Mouse (Mus musculus) MEL (cell line): Measurements from ENCODE around the gene Ep400. TPM values are rescaled to one million over a fixed set of nuclear protein-coding genes. Genes with fewer than 3 reads are reported as not detected.
A peak's percentile ranks its signal among the peaks of the same experiment; 100 is the strongest.

Source experiments
- DNase-seq: peaks from one replicate; pipeline ENCODE4 v3.0.0; 2011; ENCODE audit warnings: low read depth, low spot score
- H3K27ac ChIP-seq: 2 replicates; pipeline ENCODE4 v1.5.1; 2012; ENCODE audit warnings: low read depth, mild to moderate bottlenecking, control low read depth, low read length, moderate library complexity; ENCODE audit not compliant: control insufficient read depth
- H3K27me3 ChIP-seq, 2 experiments: fragments of 150-350 bp in 1 of 2; sonication (generic) in 1 of 2; 2 replicates each; pipeline ENCODE4 v1.6.1; 2012; ENCODE audit warnings: low read length in 2 of 2, mild to moderate bottlenecking in 2 of 2, improper control_type of control experiment in 1 of 2, moderate library complexity in 1 of 2; ENCODE audit not compliant: insufficient read depth in 2 of 2, control insufficient read depth in 1 of 2
- H3K36me3 ChIP-seq, 2 experiments: 2 replicates each; pipeline ENCODE4 v1.6.1; 2012 to 2014; ENCODE audit warnings: low read length in 2 of 2, improper control_type of control experiment in 1 of 2, inconsistent platforms in 1 of 2, mild to moderate bottlenecking in 1 of 2; ENCODE audit not compliant: insufficient read depth in 2 of 2, control insufficient read depth in 1 of 2
- H3K4me1 ChIP-seq, 2 experiments: fragments of 150-350 bp in 1 of 2; sonication (generic) in 1 of 2; 2 replicates each; pipeline ENCODE4 v1.6.1; 2012; ENCODE audit warnings: low read length in 2 of 2, improper control_type of control experiment in 1 of 2, mild to moderate bottlenecking in 1 of 2; ENCODE audit not compliant: insufficient read depth in 2 of 2, control insufficient read depth in 1 of 2
- H3K4me3 ChIP-seq, 2 experiments: fragments of 150-350 bp in 1 of 2; sonication (generic) in 1 of 2; 2 replicates each; pipeline ENCODE4 v1.5.1; 2012; ENCODE audit warnings: low read depth in 2 of 2, low read length in 2 of 2, mild to moderate bottlenecking in 2 of 2, moderate library complexity in 2 of 2, control low read depth in 1 of 2, improper control_type of control experiment in 1 of 2; ENCODE audit not compliant: control insufficient read depth in 1 of 2, insufficient read depth in 1 of 2
- H3K79me2 ChIP-seq: 2 replicates; pipeline ENCODE4 v1.6.1; 2012; ENCODE audit warnings: mild to moderate bottlenecking, low read length, moderate library complexity; ENCODE audit not compliant: control insufficient read depth, poor library complexity, insufficient read depth
- H3K9ac ChIP-seq: 2 replicates; pipeline ENCODE4 v1.6.1; 2012; ENCODE audit warnings: low read depth, mild to moderate bottlenecking, control low read depth, low read length, moderate library complexity; ENCODE audit not compliant: control insufficient read depth, poor library complexity, severe bottlenecking
- H3K9me3 ChIP-seq: fragments of 150-350 bp; sonication (generic); replicated peaks from 2 replicates; pipeline ENCODE4 v1.6.1; 2012; ENCODE audit warnings: mild to moderate bottlenecking, low read length, improper control_type of control experiment, moderate library complexity; ENCODE audit not compliant: insufficient read depth
- E2F4 ChIP-seq: IDR thresholded peaks from 2 replicates; pipeline ENCODE4 v1.6.1; 2011; ENCODE audit warnings: low read depth, low read length, improper control_type of control experiment, borderline replicate concordance
- EP300 ChIP-seq, 2 experiments: IDR thresholded peaks; 2 replicates each; pipeline ENCODE4 v1.6.1; 2011; ENCODE audit warnings: improper control_type of control experiment in 2 of 2, low read length in 2 of 2, low read depth in 1 of 2, mild to moderate bottlenecking in 1 of 2
- GABPA ChIP-seq: IDR thresholded peaks from 2 replicates; pipeline ENCODE4 v1.6.1; 2012; ENCODE audit warnings: low read depth, mild to moderate bottlenecking, inconsistent platforms, low read length, improper control_type of control experiment, moderate library complexity
- GATA1 ChIP-seq: IDR thresholded peaks from 2 replicates; pipeline ENCODE4 v1.6.1; 2011; ENCODE audit warnings: low read depth, low read length, improper control_type of control experiment
- HCFC1 ChIP-seq: IDR thresholded peaks from 2 replicates; pipeline ENCODE4 v1.6.1; 2012; ENCODE audit warnings: low read depth, mild to moderate bottlenecking, inconsistent platforms, low read length, improper control_type of control experiment, moderate library complexity
- MXI1 ChIP-seq: IDR thresholded peaks from 2 replicates; pipeline ENCODE4 v1.6.1; 2011; ENCODE audit warnings: mild to moderate bottlenecking, low read depth, low read length, improper control_type of control experiment
- POLR2AphosphoS2 ChIP-seq: IDR thresholded peaks from 2 replicates; pipeline ENCODE4 v1.6.1; 2011; ENCODE audit warnings: low read length, improper control_type of control experiment
- POLR2AphosphoS5 ChIP-seq: IDR thresholded peaks from 2 replicates; pipeline ENCODE4 v1.6.1; 2012; ENCODE audit warnings: low read depth, borderline replicate concordance, mild to moderate bottlenecking, inconsistent platforms, low read length, moderate library complexity, mixed read lengths
- SMC3 ChIP-seq: IDR thresholded peaks from 2 replicates; pipeline ENCODE4 v1.6.1; 2011; ENCODE audit warnings: low read depth, low read length, improper control_type of control experiment
- USF2 ChIP-seq, 2 experiments: IDR thresholded peaks; 2 replicates each; pipeline ENCODE4 v1.6.1; 2011 to 2012; ENCODE audit warnings: improper control_type of control experiment in 2 of 2, low read length in 2 of 2, borderline replicate concordance in 1 of 2, inconsistent platforms in 1 of 2, low read depth in 1 of 2, mild to moderate bottlenecking in 1 of 2; ENCODE audit not compliant: insufficient read depth in 1 of 2
- ZMIZ1 ChIP-seq: IDR thresholded peaks from 2 replicates; pipeline ENCODE4 v1.6.1; 2012; ENCODE audit warnings: low read depth, mild to moderate bottlenecking, inconsistent platforms, low read length, improper control_type of control experiment, moderate library complexity
- polyA plus RNA-seq, 2 experiments: library from polyadenylated mRNA; stranded (reverse) in 1 of 2; unstranded in 1 of 2; fragments of >175 nt in 1 of 2; fragments of >200 nt in 1 of 2; gene quantifications; 2 replicates each; pipeline versions ENCODE4 v1.2.1 to v1.2.4; 2012; ENCODE audit warnings: low replicate concordance in 2 of 2, low read depth in 1 of 2; ENCODE audit not compliant: insufficient read length in 2 of 2, insufficient read depth in 1 of 2, missing spikeins in 1 of 2
- total RNA-seq: library from RNA; depleted of rRNA; stranded (reverse); fragments of 300-350 nt; gene quantifications from 2 replicates; pipeline ENCODE4 v1.2.3, GENCODE M21; 2012

Ep400 gene
- total and polyA plus RNA-seq, 3 experiments, result 21.5 to 96.8 (median 27.2) TPM

DNA sequence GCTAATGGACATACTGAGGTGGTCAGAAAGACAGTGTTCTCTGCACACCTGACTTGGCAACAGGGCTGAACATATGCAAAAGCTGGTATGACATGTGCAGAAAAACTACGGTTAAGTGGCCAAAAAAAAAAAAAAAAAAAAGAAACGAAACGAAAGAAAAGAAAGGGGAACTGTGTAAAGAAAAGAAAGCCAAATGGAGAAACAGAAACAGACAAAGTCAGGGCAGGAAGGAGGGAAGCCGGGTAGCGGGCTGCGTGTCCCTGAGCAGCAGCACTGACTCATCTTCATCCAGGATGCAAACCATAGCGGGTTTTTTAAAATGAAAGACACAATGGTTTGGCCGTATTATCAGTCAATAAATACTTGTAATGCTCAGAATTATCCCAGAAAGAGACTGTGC is 88.5 kb downstream of the Ep400 start:
- Histone ChIP-seq H3K4me1 (no peaks in the 10 kb centered on the region), H3K9me3 (no peaks in the 10 kb centered on the region), H3K27ac (no peak overlapping the region), H3K79me2 (no peaks in the 10 kb centered on the region), H3K27me3 (no peaks in the 10 kb centered on the region), H3K9ac (no peak overlapping the region), H3K36me3 (peaks cover 0 to 32% of the 10 kb centered on the region in 2 experiments; a peak in 2 of 4 replicates), H3K4me3 (no peak overlapping the region)
- TF ChIP-seq USF2 (IDR thresholded peaks at IDR 0.05; ENCODE audit: borderline replicate concordance in 1 of 2, insufficient read depth in 1 of 2, low read depth in 1 of 2, low read length in 2 of 2) (no peak), POLR2AphosphoS5 (no peak), SMC3 (no peak), HCFC1 (no peak), GATA1 (no peak), GABPA (no peak)
- no peak for DNase-seq

DNA sequence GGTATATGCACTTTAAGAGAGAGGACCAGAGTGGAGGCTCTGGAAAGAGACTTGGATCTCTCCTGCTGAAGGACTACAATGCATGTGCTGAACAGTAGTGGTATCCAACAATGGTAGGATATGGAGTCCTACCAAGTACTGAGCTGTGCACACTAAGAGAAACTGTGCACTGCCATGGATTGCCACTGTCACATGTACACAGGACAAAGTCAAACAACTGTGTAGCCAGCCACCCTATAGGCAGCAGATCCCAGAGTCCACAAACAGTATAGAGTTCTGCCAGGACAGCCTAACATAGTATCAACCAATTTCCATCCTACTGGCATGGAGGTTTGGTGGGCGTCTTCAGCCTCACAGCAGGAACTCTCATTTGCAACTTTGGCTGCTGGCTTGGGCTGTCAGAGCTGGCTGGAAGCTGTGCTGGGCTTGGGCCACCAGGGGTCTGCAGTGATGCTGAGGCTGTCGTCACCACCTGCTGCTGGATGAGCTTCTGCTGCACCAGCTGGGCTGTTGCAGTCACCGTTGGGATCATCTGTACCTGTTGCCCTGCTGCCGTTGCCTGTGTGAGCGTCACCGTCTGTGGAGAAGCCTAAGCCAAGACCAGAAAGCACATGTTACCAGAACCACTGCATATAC is 104.9 kb downstream of the Ep400 start:
- Histone ChIP-seq H3K9me3 (no peaks in the 10 kb centered on the region), H3K4me1 (no peaks in the 10 kb centered on the region), H3K9ac (no peak overlapping the region), H3K27ac (no peak overlapping the region), H3K4me3 (no peak overlapping the region), H3K27me3 (no peaks in the 10 kb centered on the region), H3K36me3 (peaks cover 2 to 13% of the 10 kb centered on the region in 2 experiments; a peak in 2 of 4 replicates), H3K79me2 (no peaks in the 10 kb centered on the region)
- TF ChIP-seq MXI1 (no peak), POLR2AphosphoS2 (peak; percentile 10; the same call in 1 of the 2 replicates)
- no peak for DNase-seq

DNA sequence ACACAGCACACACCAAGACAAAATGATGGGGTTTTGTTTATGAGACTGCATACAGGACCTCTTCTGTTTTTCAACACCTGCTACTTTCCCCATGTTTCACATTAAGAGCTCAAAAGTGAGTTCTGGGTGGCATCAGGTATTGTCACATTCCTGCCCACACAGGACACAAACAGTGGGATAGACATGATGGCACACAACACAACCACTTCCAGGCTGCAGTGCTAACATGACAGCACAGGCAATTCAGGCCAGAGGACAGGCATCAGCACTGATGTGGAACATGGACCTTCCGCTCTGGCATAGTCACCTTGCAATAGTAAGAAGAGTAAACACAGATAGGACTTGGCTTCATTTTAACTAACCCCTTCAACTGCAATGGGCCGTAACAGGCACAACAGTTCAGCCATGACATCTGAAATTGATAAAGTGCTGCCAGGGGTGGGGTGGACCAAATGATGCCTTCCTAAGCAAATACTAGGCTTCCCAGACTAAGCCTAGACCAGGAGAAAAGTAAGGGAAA is 105.7 kb downstream of the Ep400 start:
- no peak for DNase-seq
- no peak for TF ChIP-seq E2F4
- TF ChIP-seq EP300 (IDR thresholded peaks at IDR 0.05; ENCODE audit: low read depth in 1 of 2, low read length in 2 of 2), result no peak
- TF ChIP-seq POLR2AphosphoS5, result 0 out of 2 replicates have a peak, but pooled peaks have one; percentile 20
- TF ChIP-seq POLR2AphosphoS2, result peak; percentile 52
- TF ChIP-seq ZMIZ1, result no peak
- no peaks in the 10 kb centered on the region for H3K27me3 ChIP-seq
- no peak overlapping the region for H3K9ac ChIP-seq
- H3K36me3 ChIP-seq, result peaks cover 2 to 11% of the 10 kb centered on the region in 2 experiments; a peak in 2 of 4 replicates
- no peak overlapping the region for H3K4me3 ChIP-seq
- no peak overlapping the region for H3K27ac ChIP-seq
- no peaks in the 10 kb centered on the region for H3K4me1 ChIP-seq
- H3K79me2 ChIP-seq, result no peaks in the 10 kb centered on the region
- H3K9me3 ChIP-seq, result no peaks in the 10 kb centered on the region
